Mouse (Mus musculus): ENCODE data around the gene Usp30. TPM values are rescaled to one million over a fixed set of nuclear protein-coding genes. Genes with fewer than 3 reads are reported as not detected.

Usp30 gene
- polyA plus RNA-seq, 1 experiment from 2014 or later = 5.5 TPM

DNA sequence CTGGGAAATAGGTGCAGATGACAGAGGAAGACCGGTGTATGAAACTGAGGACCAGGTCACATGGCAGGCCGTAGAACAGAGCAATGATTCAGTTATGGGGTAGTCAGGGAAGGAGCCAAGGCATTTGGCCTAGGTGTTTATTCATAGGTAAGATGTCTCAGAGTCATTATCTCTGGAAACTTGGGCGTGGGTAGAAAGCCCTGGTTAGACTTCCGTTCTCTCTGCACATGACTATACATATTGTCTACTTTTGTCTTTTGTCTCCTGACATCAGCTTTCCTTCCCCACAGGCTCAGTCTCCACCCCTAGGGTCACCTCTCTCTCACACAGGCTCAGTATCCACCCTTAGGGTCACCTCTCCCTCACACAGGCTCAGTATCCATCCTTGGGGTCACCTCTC, 21.5 kb upstream of the Usp30 start:
- ATAC-seq = no peak
- H3K9me3 ChIP-seq (ENCODE audit: control insufficient read depth) = no peaks in the 10 kb centered on the region
- TF ChIP-seq CTCF (IDR thresholded peaks at IDR 0.05; ENCODE audit: low read depth) = no peak
- H3K4me2 ChIP-seq (replicated peaks; ENCODE audit: low read depth) = no peak overlapping the region
- no peaks in the 10 kb centered on the region for H3K36me3 ChIP-seq (ENCODE audit: control insufficient read depth, insufficient read depth)
- 51% methylated on average over 4 of the region's 4 CpGs for WGBS
- no peaks in the 10 kb centered on the region for H3K27me3 ChIP-seq (replicated peaks; ENCODE audit: control insufficient read depth, insufficient read depth, low read length)
- no peak overlapping the region for H3K4me3 ChIP-seq (ENCODE audit: low read depth, low read length)
- H3K4me1 ChIP-seq (replicated peaks; ENCODE audit: control insufficient read depth, insufficient read depth, low read length) = no peaks in the 10 kb centered on the region
- no peak overlapping the region for H3K27ac ChIP-seq (ENCODE audit: low read depth, low read length)
- no peak overlapping the region for H3K9ac ChIP-seq (ENCODE audit: low read depth, low read length)

- TF ChIP-seq CTCF (IDR thresholded peaks at IDR 0.05; ENCODE audit: low read depth) = peak; percentile 81
- no peaks in the 10 kb centered on the region for H3K4me1 ChIP-seq (replicated peaks; ENCODE audit: control insufficient read depth, insufficient read depth, low read length)
- H3K9me3 ChIP-seq (ENCODE audit: control insufficient read depth) = no peaks in the 10 kb centered on the region
- H3K36me3 ChIP-seq (ENCODE audit: control insufficient read depth, insufficient read depth) = no peaks in the 10 kb centered on the region
- ATAC-seq = no peak
- H3K4me2 ChIP-seq (replicated peaks; ENCODE audit: low read depth) = no peak overlapping the region
- H3K27me3 ChIP-seq (replicated peaks; ENCODE audit: control insufficient read depth, insufficient read depth, low read length) = no peaks in the 10 kb centered on the region
- H3K27ac ChIP-seq (ENCODE audit: low read depth, low read length) = no peak overlapping the region
- H3K9ac ChIP-seq (ENCODE audit: low read depth, low read length) = no peak overlapping the region
- no peak overlapping the region for H3K4me3 ChIP-seq (ENCODE audit: low read depth, low read length)
- 54% methylated on average over 1 of the region's 1 CpGs for WGBS
These were observed 20.1 kb upstream of the Usp30 start for GRCm38 (mm10) chr5:114045134-114045533.

- Histone ChIP-seq H3K9ac (ENCODE audit: low read depth, low read length) (no peak overlapping the region), H3K27me3 (replicated peaks; ENCODE audit: control insufficient read depth, insufficient read depth, low read length) (no peaks in the 10 kb centered on the region), H3K9me3 (ENCODE audit: control insufficient read depth) (no peaks in the 10 kb centered on the region), H3K4me2 (replicated peaks; ENCODE audit: low read depth) (no peak overlapping the region), H3K4me1 (replicated peaks; ENCODE audit: control insufficient read depth, insufficient read depth, low read length) (no peaks in the 10 kb centered on the region), H3K36me3 (ENCODE audit: control insufficient read depth, insufficient read depth) (no peaks in the 10 kb centered on the region), H3K27ac (ENCODE audit: low read depth, low read length) (no peak overlapping the region), H3K4me3 (ENCODE audit: low read depth, low read length) (no peak overlapping the region)
- ATAC-seq = no peak
- TF ChIP-seq CTCF (IDR thresholded peaks at IDR 0.05; ENCODE audit: low read depth) = no peak
- WGBS = 72% methylated on average over 3 of the region's 3 CpGs
These were observed 19.1 kb upstream of the Usp30 start for GRCm38 (mm10) chr5:114046151-114046550.

DNA sequence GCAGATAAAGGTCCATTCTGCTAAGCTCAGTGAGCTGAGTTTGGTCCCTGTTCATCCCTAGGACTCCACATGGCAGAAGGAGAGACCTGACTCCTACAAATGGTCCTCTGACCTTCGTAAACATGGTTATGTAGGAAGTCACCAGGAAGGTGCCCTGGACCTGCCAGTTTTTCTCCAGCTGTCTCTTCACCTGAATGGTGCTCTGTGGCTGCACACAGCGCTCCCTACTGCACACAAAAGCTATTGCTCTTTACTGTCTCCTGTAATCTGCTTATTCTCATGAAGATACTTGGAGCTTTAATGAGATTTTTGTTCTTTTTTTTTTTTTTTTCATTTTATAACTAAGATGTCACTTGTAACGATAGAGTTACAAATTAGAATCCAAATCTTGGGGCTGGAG, 18.7 kb upstream of the Usp30 start:
- Histone ChIP-seq H3K36me3 (ENCODE audit: control insufficient read depth, insufficient read depth) (no peaks in the 10 kb centered on the region), H3K4me1 (replicated peaks; ENCODE audit: control insufficient read depth, insufficient read depth, low read length) (no peaks in the 10 kb centered on the region), H3K27ac (ENCODE audit: low read depth, low read length) (no peak overlapping the region), H3K4me3 (ENCODE audit: low read depth, low read length) (no peak overlapping the region), H3K9ac (ENCODE audit: low read depth, low read length) (no peak overlapping the region), H3K27me3 (replicated peaks; ENCODE audit: control insufficient read depth, insufficient read depth, low read length) (no peaks in the 10 kb centered on the region), H3K4me2 (replicated peaks; ENCODE audit: low read depth) (no peak overlapping the region), H3K9me3 (ENCODE audit: control insufficient read depth) (no peaks in the 10 kb centered on the region)
- ATAC-seq = no peak
- WGBS = 59% methylated on average over 3 of the region's 3 CpGs
- peak; percentile 65 for TF ChIP-seq CTCF (IDR thresholded peaks at IDR 0.05; ENCODE audit: low read depth)

- no peak for TF ChIP-seq CTCF (IDR thresholded peaks at IDR 0.05; ENCODE audit: low read depth)
- no peak for ATAC-seq
- Histone ChIP-seq H3K4me2 (replicated peaks; ENCODE audit: low read depth) (no peak overlapping the region), H3K36me3 (ENCODE audit: control insufficient read depth, insufficient read depth) (no peaks in the 10 kb centered on the region), H3K4me1 (replicated peaks; ENCODE audit: control insufficient read depth, insufficient read depth, low read length) (no peaks in the 10 kb centered on the region), H3K27ac (ENCODE audit: low read depth, low read length) (no peak overlapping the region), H3K4me3 (ENCODE audit: low read depth, low read length) (no peak overlapping the region), H3K27me3 (replicated peaks; ENCODE audit: control insufficient read depth, insufficient read depth, low read length) (no peaks in the 10 kb centered on the region), H3K9ac (ENCODE audit: low read depth, low read length) (no peak overlapping the region), H3K9me3 (ENCODE audit: control insufficient read depth) (no peaks in the 10 kb centered on the region)
- WGBS = 83% methylated on average over 5 of the region's 5 CpGs
These were observed 18.1 kb upstream of the Usp30 start for GRCm38 (mm10) chr5:114047182-114047581.

DNA sequence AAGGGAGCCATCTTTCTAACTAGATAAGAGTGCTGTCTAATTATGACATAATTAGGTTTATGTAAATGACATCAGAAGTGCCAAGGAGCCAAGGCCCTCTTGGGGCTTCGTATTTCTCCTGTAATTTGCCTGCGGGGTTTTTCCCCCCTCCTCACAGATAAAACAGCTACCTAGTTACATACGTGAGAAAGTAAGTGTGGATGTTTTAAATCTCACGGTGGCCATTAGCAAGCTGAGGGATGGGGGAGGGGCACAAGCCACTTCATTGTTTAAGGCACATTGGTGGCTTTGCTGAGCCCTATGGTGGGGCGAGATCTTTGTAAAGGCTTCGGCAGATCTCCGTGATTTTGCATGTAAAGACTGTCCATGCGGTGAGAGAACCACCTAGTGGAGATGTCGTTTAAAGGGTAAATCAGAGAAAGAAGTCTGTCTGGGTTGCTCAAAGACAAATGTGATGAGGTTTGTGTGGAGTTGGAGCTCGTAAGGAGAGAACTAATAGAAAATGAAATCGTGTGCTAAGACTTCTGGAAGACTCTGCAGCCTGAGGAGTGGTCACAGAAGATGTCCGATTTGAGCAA, 16.4 kb upstream of the Usp30 start:
- no peaks in the 10 kb centered on the region for H3K27me3 ChIP-seq (replicated peaks; ENCODE audit: control insufficient read depth, insufficient read depth, low read length)
- no peak overlapping the region for H3K4me2 ChIP-seq (replicated peaks; ENCODE audit: low read depth)
- H3K4me3 ChIP-seq (ENCODE audit: low read depth, low read length) = no peak overlapping the region
- peak; percentile 32 for TF ChIP-seq CTCF (IDR thresholded peaks at IDR 0.05; ENCODE audit: low read depth)
- H3K36me3 ChIP-seq (ENCODE audit: control insufficient read depth, insufficient read depth) = no peaks in the 10 kb centered on the region
- ATAC-seq = no peak
- H3K9ac ChIP-seq (ENCODE audit: low read depth, low read length) = no peak overlapping the region
- H3K9me3 ChIP-seq (ENCODE audit: control insufficient read depth) = no peaks in the 10 kb centered on the region
- no peak overlapping the region for H3K27ac ChIP-seq (ENCODE audit: low read depth, low read length)
- 48% methylated on average over 12 of the region's 12 CpGs for WGBS
- no peaks in the 10 kb centered on the region for H3K4me1 ChIP-seq (replicated peaks; ENCODE audit: control insufficient read depth, insufficient read depth, low read length)

All from intestine, postnatal 0 days (tissue).